Comparison of ENCODE assay signal across 11 mouse cellular contexts in the genomic region with DNA sequence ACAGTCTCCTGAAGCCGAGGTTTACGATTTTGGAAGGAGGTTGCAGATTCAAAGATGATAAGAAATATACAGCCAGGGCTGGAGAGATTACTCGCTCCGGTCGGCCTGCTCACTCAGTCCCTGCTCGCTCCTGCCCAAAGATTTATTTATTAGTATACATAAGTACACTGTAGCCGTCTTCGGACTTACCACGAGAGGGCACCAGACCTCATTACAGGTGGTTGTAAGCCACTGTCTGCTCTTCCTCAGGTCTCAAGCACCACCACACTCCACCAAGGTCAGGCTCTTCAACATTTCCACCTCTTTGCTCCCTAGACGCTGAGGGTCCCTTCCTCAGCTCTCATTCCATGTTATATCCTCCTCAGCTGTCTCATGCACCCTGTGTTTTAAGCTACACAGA. TPM values are rescaled to one million over a fixed set of nuclear protein-coding genes. Genes with fewer than 3 reads are reported as not detected.
DNase-seq lines count a peak whose midpoint lies in the region; ATAC-seq and TF ChIP-seq lines count a peak whose summit lies in the region.
"Not testable (repeated sequence)": the region's sequence is repeated elsewhere in the genome, so short reads cannot be mapped to it uniquely, and the experiment has no call there.
"Had no signal": no experiment of that assay in that cellular context is flagged by ENCODE, and none has a peak within 500 bp of the region (broad histone marks: within the 10 kb centered on the region; RNA-seq: fewer than 3 reads in every experiment).

No protein-coding gene starts in this region.

- TF ChIP-seq EP300 in liver, postnatal 0 days (IDR thresholded peaks at IDR 0.05; ENCODE audit: low read depth) = not testable (repeated sequence)

- WGBS in embryonic facial prominence, embryonic 11.5 days = 30% methylated on average over 7 of the region's 10 CpGs
- 21% methylated on average over 10 of the region's 10 CpGs for WGBS in liver, postnatal 0 days (ENCODE audit: insufficient replicate concordance)

- not testable (repeated sequence) for H3K4me2 ChIP-seq in embryonic facial prominence, embryonic 11.5 days (ENCODE audit: low read depth, low read length); liver, postnatal 0 days (ENCODE audit: low read depth, low read length)

- TF ChIP-seq CTCF in liver, postnatal 0 days (IDR thresholded peaks at IDR 0.05; ENCODE audit: low read depth) = peak; percentile 55

- H3K4me3 ChIP-seq in embryonic facial prominence, embryonic 11.5 days (ENCODE audit: low read depth, low read length); liver, postnatal 0 days (ENCODE audit: low read depth, low read length): not testable (repeated sequence)

- H3K9ac ChIP-seq in embryonic facial prominence, embryonic 11.5 days (replicated peaks; ENCODE audit: low read length); liver, postnatal 0 days (replicated peaks): not testable (repeated sequence)

- H3K4me1 ChIP-seq in embryonic facial prominence, embryonic 11.5 days (ENCODE audit: control insufficient read depth, insufficient read depth, low read length); liver, postnatal 0 days (ENCODE audit: insufficient read depth): not testable (repeated sequence)

- DNase-seq in CD4-positive helper T cell, adult 2 months (ENCODE audit: low read depth, low spot score) = peak; percentile 64
- peak; percentile 65 for DNase-seq in adrenal gland, postnatal 25 days
- DNase-seq in embryonic facial prominence, embryonic 11.5 days (ENCODE audit: low spot score) = peak; percentile 62
- DNase-seq in heart, postnatal 14 days = peak; percentile 43 to 68
- DNase-seq in kidney, postnatal 25 days = peak; percentile 82 to 90
- peak; percentile 35 for DNase-seq in liver, postnatal 0 days
- peak; percentile 69 for DNase-seq in naive thymus-derived CD4-positive, alpha-beta T cell, adult 2 months (ENCODE audit: low read depth)
- peak; percentile 75 for DNase-seq in testis, postnatal 10 days (ENCODE audit: low spot score)

- intact Hi-C loops in heart, postnatal 14 days (cut with DNase I) = loop anchor here (5.0 kb wide), 1 partner anchor 119 kb away; no protein-coding TSS in a partner anchor

- not testable (repeated sequence) for H3K9me3 ChIP-seq in embryonic facial prominence, embryonic 11.5 days (replicated peaks; ENCODE audit: control insufficient read depth, low read length); liver, postnatal 0 days (ENCODE audit: low read length)

- H3K27ac ChIP-seq in embryonic facial prominence, embryonic 11.5 days (replicated peaks; ENCODE audit: low read depth, low read length); liver, postnatal 0 days (ENCODE audit: low read depth): not testable (repeated sequence)

- not testable (repeated sequence) for H3K36me3 ChIP-seq in embryonic facial prominence, embryonic 11.5 days (replicated peaks; ENCODE audit: control insufficient read depth, insufficient read depth, low read depth, low read length); liver, postnatal 0 days (replicated peaks; ENCODE audit: insufficient read depth, low read length)

- ATAC-seq in embryonic facial prominence, embryonic 11.5 days (replicated peaks; ENCODE audit: insufficient number of reproducible peaks, low FRiP score, low TSS enrichment, low read depth) = 0 out of 2 replicates have a peak, but pooled peaks have one; percentile 27
- not testable (repeated sequence) for ATAC-seq in liver, postnatal 0 days

- not testable (repeated sequence) for H3K27me3 ChIP-seq in embryonic facial prominence, embryonic 11.5 days (ENCODE audit: control insufficient read depth, insufficient read depth, low read length); liver, postnatal 0 days (ENCODE audit: insufficient read depth, low read length)

RNA-seq across cellular contexts. Expression of a gene that starts 3.1 kb away (rescaled TPM):
- total RNA-seq in adrenal gland, postnatal 25 days (2021) = not detected in 2 replicates
- 0.17 TPM in 2 replicates for polyA plus RNA-seq in embryonic facial prominence, embryonic 11.5 days (2014; fragmentation: Nextera tagmentation; extraction: Ambion mirVana)
- total RNA-seq in heart, postnatal 14 days (2021) = not detected
- polyA plus RNA-seq in liver, postnatal 0 days (2015; fragmentation: Nextera tagmentation; extraction: Ambion mirVana) = not detected in 2 replicates
- polyA plus RNA-seq: large intestine, adult 2 months; midbrain, embryonic 12.5 days had no signal

RNA-seq across cellular contexts. Expression of a gene that starts 15.1 kb away (rescaled TPM):
- total RNA-seq in adrenal gland, postnatal 25 days (2021) = 0.64 TPM in 1 of 2 replicates, not detected in the other
- polyA plus RNA-seq in embryonic facial prominence, embryonic 11.5 days (2014; fragmentation: Nextera tagmentation; extraction: Ambion mirVana) = 0.15 TPM in 1 of 2 replicates, not detected in the other
- total RNA-seq in heart, postnatal 14 days (2021) = not detected
- polyA plus RNA-seq in liver, postnatal 0 days (2015; fragmentation: Nextera tagmentation; extraction: Ambion mirVana) = 0.12 and 0.15 TPM in 2 replicates
- total RNA-seq: gastrocnemius, postnatal 36 days had no signal
- polyA plus RNA-seq: large intestine, adult 2 months; midbrain, embryonic 12.5 days had no signal

RNA-seq across cellular contexts. Expression of a gene that starts 15.2 kb away (rescaled TPM):
- total RNA-seq in adrenal gland, postnatal 25 days (2021) = 1.0 and 2.4 TPM in 2 replicates
- not detected in 2 replicates for polyA plus RNA-seq in embryonic facial prominence, embryonic 11.5 days (2014; fragmentation: Nextera tagmentation; extraction: Ambion mirVana)
- 1 to 10 TPM in 1 of 2 experiments, under 1 TPM in 1; 0.68 to 1.1 TPM for total RNA-seq in heart, postnatal 14 days (2021)
- not detected in 2 replicates for polyA plus RNA-seq in liver, postnatal 0 days (2015; fragmentation: Nextera tagmentation; extraction: Ambion mirVana)
- polyA plus RNA-seq: large intestine, adult 2 months; midbrain, embryonic 12.5 days had no signal

RNA-seq across cellular contexts. Expression of a gene that starts 26.5 kb away (rescaled TPM):
- total RNA-seq in adrenal gland, postnatal 25 days (2021) = 1.2 TPM in 1 of 2 replicates, not detected in the other
- not detected in 2 replicates for polyA plus RNA-seq in embryonic facial prominence, embryonic 11.5 days (2014; fragmentation: Nextera tagmentation; extraction: Ambion mirVana)
- not detected for total RNA-seq in heart, postnatal 14 days (2021)
- polyA plus RNA-seq in liver, postnatal 0 days (2015; fragmentation: Nextera tagmentation; extraction: Ambion mirVana) = not detected in 2 replicates
- total RNA-seq: gastrocnemius, postnatal 36 days had no signal
- polyA plus RNA-seq: large intestine, adult 2 months; midbrain, embryonic 12.5 days had no signal

RNA-seq across cellular contexts. Expression of a gene that starts 33.9 kb away (rescaled TPM):
- 76.6 and 111 TPM in 2 replicates for total RNA-seq in adrenal gland, postnatal 25 days (2021)
- polyA plus RNA-seq in embryonic facial prominence, embryonic 11.5 days (2014; fragmentation: Nextera tagmentation; extraction: Ambion mirVana) = 4.8 and 4.9 TPM in 2 replicates
- 10 to 100 TPM; 29.3 to 40.9 TPM for total RNA-seq in heart, postnatal 14 days (2021)
- 9.7 and 12.4 TPM in 2 replicates for polyA plus RNA-seq in liver, postnatal 0 days (2015; fragmentation: Nextera tagmentation; extraction: Ambion mirVana)

Comparison
In these comparisons a context has a peak if more than half of its experiments do, and no peak if none do; other contexts are left out.
1. DNase-seq: peak in every context shown above with its lines; median percentile 86 in kidney, postnatal 25 days; 75 in testis, postnatal 10 days; 69 in naive thymus-derived CD4-positive, alpha-beta T cell, adult 2 months; 65 in adrenal gland, postnatal 25 days; 64 in CD4-positive helper T cell, adult 2 months; 62 in embryonic facial prominence, embryonic 11.5 days; 56 in heart, postnatal 14 days; 35 in liver, postnatal 0 days.